Mouse (Mus musculus): ENCODE measurements around the gene Hnf4a.
A peak's percentile ranks its signal among the peaks of the same experiment; 100 is the strongest.
"Not testable (repeated sequence)": the region's sequence is repeated elsewhere in the genome, so short reads cannot be mapped to it uniquely, and the experiment has no call there.

Hnf4a gene

GRCm38 (mm10) chr2:163506300-163507004 lies at the start of gene Hnf4a:
Gene Hnf4a (plus strand): TSS chr2:163506808.
- no peak for DNase-seq (ENCODE audit: low spot score)

GRCm38 (mm10) chr2:163458539-163459265 lies 47.9 kb upstream of the Hnf4a start:
- DNase-seq (ENCODE audit: low spot score): no peak

GRCm38 (mm10) chr2:163459380-163459779 lies 47.2 kb upstream of the Hnf4a start:
- DNase-seq (ENCODE audit: low spot score): no peak

- DNase-seq (ENCODE audit: low spot score): no peak
Measured at GRCm38 (mm10) chr2:163460622-163461021, 46.0 kb upstream of the Hnf4a start.

DNA sequence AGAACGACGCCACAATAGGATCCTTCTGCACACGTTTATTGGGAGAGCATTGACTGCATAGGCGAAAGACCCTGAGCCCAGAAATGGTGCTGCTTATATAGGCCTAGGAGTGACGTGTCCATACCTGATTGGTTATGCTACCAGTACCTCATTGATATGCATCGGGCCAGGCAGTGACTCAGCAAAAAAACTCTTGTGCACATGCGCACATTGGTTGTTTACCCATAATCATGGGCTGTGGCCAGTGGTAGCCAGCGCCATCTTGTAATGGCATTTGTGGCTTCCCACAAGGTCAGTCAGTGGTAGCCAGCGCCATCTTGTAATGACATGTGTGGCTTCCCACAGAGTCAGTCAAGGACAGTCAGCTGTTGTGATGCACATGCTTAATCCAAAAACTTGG lies 45.3 kb upstream of the Hnf4a start:
- not testable (repeated sequence) for DNase-seq (ENCODE audit: low spot score)

DNA sequence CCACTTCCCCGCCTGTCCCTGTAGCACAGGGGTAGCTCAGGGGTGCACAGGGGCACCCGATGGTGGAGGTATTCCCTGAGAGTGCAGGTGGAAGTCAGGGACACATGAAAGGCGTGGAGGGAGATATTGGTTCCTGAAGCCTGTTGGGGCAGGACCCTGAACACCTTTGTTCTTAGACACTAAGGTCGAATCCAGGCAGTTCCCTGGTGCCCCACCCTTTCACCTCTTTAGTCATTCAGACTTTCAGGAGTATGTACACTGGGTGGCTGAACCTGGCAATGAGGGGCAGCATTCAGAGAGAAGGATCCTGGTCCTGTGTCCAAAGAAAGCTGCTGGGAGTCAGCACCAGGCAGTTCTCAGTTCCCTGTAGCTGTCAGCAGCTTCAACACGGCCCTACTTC lies 44.2 kb upstream of the Hnf4a start:
- no peak for DNase-seq (ENCODE audit: low spot score)

DNA sequence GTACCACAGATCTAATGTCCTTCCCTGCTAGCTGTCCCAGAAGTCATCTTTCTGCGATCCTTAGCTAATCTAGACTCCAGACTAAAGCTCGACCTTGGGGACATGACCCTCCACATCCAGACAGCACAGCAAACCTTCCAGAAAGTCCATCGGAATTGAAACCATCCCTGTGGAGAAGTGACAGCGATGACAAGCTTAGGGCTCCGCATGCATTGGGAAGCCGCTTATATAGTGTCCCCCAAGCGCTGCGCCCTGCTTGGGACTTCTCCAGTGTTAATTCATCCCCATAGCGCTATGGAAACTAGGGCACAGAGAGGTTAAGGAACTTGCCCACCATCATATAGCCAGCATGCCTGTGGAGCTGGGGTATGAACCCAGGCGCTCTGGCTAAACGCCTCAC lies 43.8 kb upstream of the Hnf4a start:
- DNase-seq (ENCODE audit: low spot score): no peak

- no peak for DNase-seq (ENCODE audit: low spot score)
Measured at GRCm38 (mm10) chr2:163463251-163463769, 43.3 kb upstream of the Hnf4a start.

DNA sequence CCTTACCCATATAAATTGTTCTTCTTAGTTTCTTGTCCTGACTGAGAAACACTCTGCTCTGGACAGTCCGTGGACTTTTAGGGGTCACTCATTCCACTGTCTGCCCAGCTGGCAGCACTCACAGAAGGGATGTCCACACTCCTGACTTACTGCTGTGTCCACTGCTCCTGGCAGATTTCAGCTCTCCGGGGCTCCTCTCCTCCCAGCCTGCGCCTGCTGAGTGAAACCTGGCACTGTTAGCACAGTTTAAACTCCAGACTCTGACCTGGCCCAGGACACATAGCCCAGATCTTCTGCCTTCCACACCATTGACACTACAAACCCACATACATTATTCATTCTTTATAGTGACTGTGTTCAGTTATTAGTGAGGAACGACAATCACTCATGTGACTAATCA lies 42.6 kb upstream of the Hnf4a start:
- no peak for DNase-seq (ENCODE audit: low spot score)

- no peak for DNase-seq (ENCODE audit: low spot score)
Measured at GRCm38 (mm10) chr2:163464562-163464961, 42.0 kb upstream of the Hnf4a start.

GRCm38 (mm10) chr2:163466771-163467170 lies 39.8 kb upstream of the Hnf4a start:
- no peak for DNase-seq (ENCODE audit: low spot score)

- DNase-seq (ENCODE audit: low spot score): no peak
Measured at GRCm38 (mm10) chr2:163467585-163467984, 39.0 kb upstream of the Hnf4a start.

GRCm38 (mm10) chr2:163468866-163469265 lies 37.7 kb upstream of the Hnf4a start:
- no peak for DNase-seq (ENCODE audit: low spot score)

- DNase-seq (ENCODE audit: low spot score): no peak
Measured at GRCm38 (mm10) chr2:163469711-163470110, 36.9 kb upstream of the Hnf4a start.

GRCm38 (mm10) chr2:163471136-163471535 lies 35.5 kb upstream of the Hnf4a start:
- no peak for DNase-seq (ENCODE audit: low spot score)

GRCm38 (mm10) chr2:163471710-163472465 lies 34.7 kb upstream of the Hnf4a start:
- no peak for DNase-seq (ENCODE audit: low spot score)

GRCm38 (mm10) chr2:163472466-163472851 lies 34.1 kb upstream of the Hnf4a start, which contains the start of gene Fitm2:
Gene Fitm2 (minus strand): TSS chr2:163472629.
- peak; percentile 97 for DNase-seq (ENCODE audit: low spot score)

GRCm38 (mm10) chr2:163480191-163480825 lies 26.3 kb upstream of the Hnf4a start:
- DNase-seq (ENCODE audit: low spot score): no peak

- no peak for DNase-seq (ENCODE audit: low spot score)
Measured at GRCm38 (mm10) chr2:163481539-163482029, 25.0 kb upstream of the Hnf4a start.

DNA sequence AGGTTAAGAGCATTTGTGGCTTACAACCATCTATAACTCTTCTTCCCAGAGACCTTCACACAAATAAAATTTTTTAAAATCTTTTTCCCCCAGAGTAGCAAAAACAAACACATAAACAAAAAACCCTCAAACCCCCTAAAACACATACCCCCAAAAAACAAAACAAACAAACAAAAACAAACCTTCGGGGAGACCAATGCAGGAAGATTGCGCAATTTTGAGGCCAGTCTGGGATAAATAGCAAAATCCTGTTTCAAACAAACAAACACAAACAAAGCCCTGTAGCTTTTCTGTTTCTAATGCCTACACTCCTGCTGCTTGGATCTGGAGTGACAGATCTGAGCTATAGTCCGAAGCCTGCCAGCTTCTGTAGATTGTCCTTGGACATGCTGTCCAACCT lies 19.2 kb upstream of the Hnf4a start:
- DNase-seq (ENCODE audit: low spot score): no peak

DNA sequence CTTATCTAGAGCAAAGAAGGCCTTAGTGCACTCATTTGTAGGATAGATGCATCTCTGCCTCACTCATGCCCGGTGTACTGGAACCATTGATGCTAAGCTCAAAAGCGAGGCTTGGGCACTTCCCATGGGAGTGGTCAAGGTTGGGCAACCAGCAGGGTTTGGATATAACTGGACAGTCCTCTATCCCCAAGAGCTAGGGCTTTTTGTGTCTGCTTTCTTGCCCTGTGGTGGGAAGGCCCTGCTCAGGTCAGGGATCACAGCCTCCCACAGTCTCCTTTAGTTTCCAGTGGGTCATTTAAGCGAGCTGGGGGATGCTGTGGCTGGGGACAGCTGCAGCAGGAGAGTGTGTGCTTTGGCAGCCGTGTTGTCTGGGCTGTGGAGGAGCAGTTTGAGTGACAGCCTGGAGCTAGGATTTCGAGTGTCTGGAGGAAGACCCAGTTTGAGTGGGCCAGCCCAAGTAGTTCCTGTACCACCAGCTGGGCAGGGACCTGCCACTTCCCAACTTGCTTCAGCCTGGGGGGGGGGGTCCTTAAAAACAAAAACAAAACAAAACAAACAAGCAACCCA lies 16.8 kb upstream of the Hnf4a start:
- DNase-seq (ENCODE audit: low spot score): no peak

GRCm38 (mm10) chr2:163490656-163491055 lies 16.0 kb upstream of the Hnf4a start:
- DNase-seq (ENCODE audit: low spot score): no peak

Measured in c-Kit-positive CD71-positive TER-119-positive erythroid progenitor cells, embryonic 14.5 days (primary cell).